Mouse (Mus musculus): ENCODE measurements around the gene Kcnma1.

DNA sequence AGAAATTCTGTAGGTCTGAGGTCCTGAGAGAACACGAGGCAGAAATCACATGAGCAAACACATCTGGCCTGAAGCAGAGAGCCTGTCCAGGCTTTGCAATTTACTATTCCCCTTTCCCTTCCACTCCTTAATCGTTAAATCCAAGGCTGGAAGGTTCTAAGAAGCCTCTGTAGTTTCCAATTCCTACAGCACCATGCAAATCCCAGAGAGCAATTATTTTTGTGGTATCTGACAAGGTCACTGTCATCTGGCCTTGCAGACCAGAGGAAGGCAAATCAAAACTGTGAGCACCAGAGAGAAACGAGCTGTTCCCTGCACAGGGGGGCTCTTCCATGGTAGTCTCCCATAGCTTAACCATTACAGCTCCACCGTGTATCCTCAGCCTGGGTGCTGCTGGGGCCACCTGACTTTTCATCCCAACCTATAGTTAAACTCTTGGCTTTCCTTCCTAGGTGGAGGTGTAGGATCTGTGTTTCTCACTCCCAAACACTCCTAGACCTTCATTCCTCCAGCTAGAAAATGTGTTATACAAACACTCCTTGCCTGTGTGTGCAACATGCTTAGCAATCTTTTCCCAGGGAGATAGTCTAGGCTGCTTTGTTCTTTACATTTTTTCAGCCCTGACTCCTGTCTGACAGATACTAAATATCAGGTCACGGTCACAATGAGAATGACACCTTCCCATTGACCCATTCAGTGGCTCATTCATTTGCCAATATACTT lies 461.9 kb downstream of the Kcnma1 start:
- TF ChIP-seq POLR2A (IDR thresholded peaks at IDR 0.05; ENCODE audit: low read depth, low read length) (no peak), CTCF (IDR thresholded peaks at IDR 0.05; ENCODE audit: extremely low read depth, insufficient read depth, insufficient read length, insufficient replicate concordance) (no peak)
